Mouse (Mus musculus) erythroblast, embryonic 14.5 days (primary cell): ENCODE results near the gene Olfr46. TPM values are rescaled to one million over a fixed set of nuclear protein-coding genes. Genes with fewer than 3 reads are reported as not detected.
"Not testable (repeated sequence)": the region's sequence is repeated elsewhere in the genome, so short reads cannot be mapped to it uniquely, and the experiment has no call there.

Experiments used
- H3K27me3 ChIP-seq: 2 replicates; pipeline ENCODE4 v1.6.1; 2012; ENCODE audit warnings: inconsistent platforms; ENCODE audit not compliant: control insufficient read depth
- H3K36me3 ChIP-seq: 2 replicates; pipeline ENCODE4 v1.6.1; 2012; ENCODE audit warnings: mild to moderate bottlenecking, inconsistent platforms; ENCODE audit not compliant: control insufficient read depth
- H3K4me1 ChIP-seq: 2 replicates; pipeline ENCODE4 v1.6.1; 2012; ENCODE audit warnings: inconsistent platforms; ENCODE audit not compliant: control insufficient read depth
- H3K4me3 ChIP-seq: replicated peaks from 2 replicates; pipeline ENCODE3; 2012; ENCODE audit warnings: moderate library complexity, mild to moderate bottlenecking, inconsistent platforms
- H3K9me3 ChIP-seq: 2 replicates; pipeline ENCODE4 v1.6.1; 2012; ENCODE audit warnings: low read length, inconsistent platforms, mixed read lengths; ENCODE audit not compliant: control insufficient read depth
- GATA1 ChIP-seq: IDR thresholded peaks from 2 replicates; pipeline ENCODE4 v1.6.1; 2012; ENCODE audit warnings: low read length, inconsistent platforms, mixed read lengths
- TAL1 ChIP-seq: IDR thresholded peaks from 3 replicates; pipeline ENCODE4 v1.6.1; 2012; ENCODE audit warnings: low read length, inconsistent platforms, mixed read lengths
- polyA plus RNA-seq: library from polyadenylated mRNA; stranded (reverse); fragments of >175 nt; gene quantifications from 2 replicates; pipeline ENCODE4 v1.2.3, GENCODE M21; 2012

The Olfr46 gene
- polyA plus RNA-seq = not detected in 2 replicates

DNA sequence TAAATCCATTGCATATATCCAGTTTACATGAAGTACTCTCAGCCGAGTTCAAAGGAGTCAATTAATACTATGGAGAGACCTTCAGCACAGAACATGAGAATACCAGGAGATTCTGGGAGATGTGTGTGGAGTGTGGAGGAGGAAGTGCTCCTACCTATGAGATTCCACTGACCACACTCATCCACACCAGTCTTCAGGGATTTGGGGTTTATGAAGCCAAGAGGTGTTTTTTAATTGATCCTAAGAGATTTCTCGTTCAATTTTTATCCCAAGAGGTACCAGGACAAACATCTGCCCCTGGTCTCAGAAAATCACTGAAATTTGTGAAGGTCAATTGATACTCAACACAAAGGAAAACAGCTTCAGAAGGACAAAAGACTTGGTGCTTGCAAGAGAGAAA, at the start of gene Olfr46:
TSS of gene Olfr46 (plus strand) at position 301 of the 400 bp plus-strand sequence.
- H3K9me3 ChIP-seq, H3K4me3 ChIP-seq, H3K4me1 ChIP-seq, H3K27me3 ChIP-seq, H3K36me3 ChIP-seq: not testable (repeated sequence)

DNA sequence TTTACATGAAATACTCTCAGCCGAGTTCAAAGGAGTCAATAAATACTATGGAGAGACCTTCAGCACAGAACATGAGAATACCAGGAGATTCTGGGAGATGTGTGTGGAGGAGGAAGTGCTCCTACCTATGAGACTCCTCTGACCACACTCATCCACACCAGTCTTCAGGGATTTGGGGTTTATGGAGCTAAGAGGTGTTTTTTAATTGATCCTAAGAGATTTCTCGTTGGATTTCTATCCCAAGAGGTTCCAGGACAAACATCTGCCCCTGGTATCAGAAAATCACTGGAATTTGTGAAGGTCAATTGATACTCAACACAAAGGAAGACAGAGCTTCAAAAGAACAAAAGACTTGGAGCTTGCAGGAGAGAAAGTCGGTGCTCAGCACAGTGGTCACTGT, 33.5 kb upstream of the Olfr46 start, which contains the start of gene Olfr538:
TSS of gene Olfr538 (plus strand) at position 301 of the 400 bp plus-strand sequence.
- H3K9me3 ChIP-seq = peaks cover 6% of the 10 kb centered on the region; the same call in 1 of the 2 replicates
- H3K4me1 ChIP-seq = no peaks in the 10 kb centered on the region
- no peaks in the 10 kb centered on the region for H3K27me3 ChIP-seq
- TF ChIP-seq GATA1 (no peak), TAL1 (no peak)
- H3K36me3 ChIP-seq = no peaks in the 10 kb centered on the region
- no peak within 1 kb of the TSS for H3K4me3 ChIP-seq

DNA sequence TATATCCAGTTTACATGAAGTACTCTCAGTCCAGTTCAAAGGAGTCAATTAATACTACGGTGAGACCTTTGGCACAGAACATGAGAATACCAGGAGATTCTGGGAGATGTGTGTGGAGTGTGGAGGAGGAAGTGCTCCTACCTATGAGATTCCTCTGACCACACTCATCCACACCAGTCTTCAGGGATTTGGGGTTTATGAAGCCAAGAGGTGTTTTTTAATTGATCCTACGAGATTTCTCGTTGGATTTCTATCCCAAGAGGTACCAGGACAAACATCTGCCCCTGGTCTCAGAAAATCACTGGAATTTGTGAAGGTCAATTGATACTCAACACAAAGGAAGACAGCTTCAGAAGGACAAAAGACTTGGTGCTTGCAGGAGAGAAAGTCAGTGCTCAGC, 27.6 kb downstream of the Olfr46 start, which contains the start of gene Olfr61:
TSS of gene Olfr61 (plus strand) at position 301 of the 400 bp plus-strand sequence.
- not testable (repeated sequence) for H3K27me3 ChIP-seq, H3K4me3 ChIP-seq, H3K9me3 ChIP-seq, H3K4me1 ChIP-seq, H3K36me3 ChIP-seq

DNA sequence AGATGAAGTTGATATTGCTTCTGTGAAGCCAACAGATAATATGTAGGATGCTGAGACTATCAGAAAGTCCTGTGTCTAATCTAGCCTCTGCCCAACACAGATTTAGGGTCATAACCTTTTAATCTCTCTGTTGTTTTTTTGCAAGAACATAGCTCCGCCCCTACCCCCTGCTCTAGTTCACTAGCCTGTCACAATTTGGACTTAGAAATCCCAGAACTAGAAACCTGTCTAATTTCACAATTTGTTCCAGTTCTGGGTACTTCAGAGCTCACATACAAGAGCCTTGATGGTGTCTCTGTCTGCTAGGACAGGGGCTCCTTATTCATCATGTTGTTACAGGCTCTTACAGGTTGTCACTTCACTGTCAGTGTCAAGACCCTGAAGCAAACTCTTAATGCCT, 29.5 kb downstream of the Olfr46 start:
- Histone ChIP-seq H3K27me3 (no peaks in the 10 kb centered on the region), H3K4me1 (no peaks in the 10 kb centered on the region), H3K4me3 (no peak overlapping the region), H3K9me3 (no peaks in the 10 kb centered on the region), H3K36me3 (no peaks in the 10 kb centered on the region)
- TF ChIP-seq GATA1 = no peak
- TF ChIP-seq TAL1 = no peak

DNA sequence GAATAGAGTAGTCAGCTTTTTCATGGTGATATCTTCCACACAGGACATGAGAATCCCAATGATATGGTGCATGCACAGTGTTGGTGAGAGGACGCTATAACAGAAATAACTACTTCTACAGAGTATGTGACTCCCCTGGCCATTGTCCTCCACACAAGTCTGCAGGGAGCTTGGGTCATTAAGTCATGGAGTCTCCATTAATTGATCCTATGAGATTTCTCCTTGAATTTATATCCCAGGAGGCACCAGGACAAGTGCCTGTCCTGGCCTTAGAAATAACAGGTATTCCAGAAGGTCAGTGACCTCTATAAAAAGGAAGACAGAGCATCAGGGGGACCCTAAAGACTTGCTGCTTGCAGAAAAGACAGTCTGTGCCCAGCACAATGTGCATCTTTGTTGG, 45.1 kb downstream of the Olfr46 start, which contains the start of gene Olfr53:
TSS of gene Olfr53 (plus strand) at position 301 of the 400 bp plus-strand sequence.
- Histone ChIP-seq H3K27me3 (no peaks in the 10 kb centered on the region), H3K4me3 (no peak within 1 kb of the TSS), H3K36me3 (no peaks in the 10 kb centered on the region), H3K9me3 (no peaks in the 10 kb centered on the region), H3K4me1 (no peaks in the 10 kb centered on the region)
- TF ChIP-seq GATA1 = no peak
- no peak for TF ChIP-seq TAL1

DNA sequence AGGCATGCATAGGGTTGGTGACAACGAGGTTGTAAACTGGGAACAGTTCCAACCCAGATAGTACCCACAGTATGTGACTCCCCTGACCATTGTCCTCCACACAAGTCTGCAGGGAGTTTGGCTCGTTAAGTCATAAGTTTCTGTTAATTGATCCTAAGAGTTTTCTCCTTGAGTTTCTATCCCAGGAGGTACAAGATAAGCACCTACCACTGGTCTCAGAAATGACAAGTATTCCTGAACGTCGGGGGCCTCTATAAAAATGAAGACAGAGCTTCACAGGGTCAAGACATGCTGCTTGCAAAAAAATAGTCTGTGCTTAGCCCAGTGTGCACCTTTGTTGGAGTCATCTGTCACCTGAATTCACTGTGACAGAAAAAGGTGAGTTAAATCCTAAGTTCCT, 58.6 kb downstream of the Olfr46 start, which contains the start of gene Olfr539:
TSS of gene Olfr539 (plus strand) at position 301 of the 400 bp plus-strand sequence.
- Histone ChIP-seq H3K36me3 (no peaks in the 10 kb centered on the region), H3K4me3 (no peak within 1 kb of the TSS), H3K4me1 (no peaks in the 10 kb centered on the region), H3K27me3 (no peaks in the 10 kb centered on the region), H3K9me3 (no peaks in the 10 kb centered on the region)
- TF ChIP-seq TAL1 (no peak), GATA1 (no peak)

Other genes starting within 250 kb of the Olfr46 start
- not detected in 2 replicates for gene Olfr60, start 239.6 kb upstream of the Olfr46 start, polyA plus RNA-seq
- not detected in 2 replicates for gene Olfr530, start 224.9 kb upstream of the Olfr46 start, polyA plus RNA-seq
- not detected in 2 replicates for gene Olfr531, start 198.4 kb upstream of the Olfr46 start, polyA plus RNA-seq
- not detected in 2 replicates for gene Olfr532, start 179.6 kb upstream of the Olfr46 start, polyA plus RNA-seq
- not detected in 2 replicates for gene Olfr533, start 137.9 kb upstream of the Olfr46 start, polyA plus RNA-seq
- gene Olfr535, start 117.1 kb upstream of the Olfr46 start, polyA plus RNA-seq = not detected in 2 replicates
- 0.01 TPM in 1 of 2 replicates, not detected in the other for gene Olfr536, start 93.9 kb upstream of the Olfr46 start, polyA plus RNA-seq
- not detected in 2 replicates for gene Olfr538, start 33.4 kb upstream of the Olfr46 start, polyA plus RNA-seq
- not detected in 2 replicates for gene Olfr61, start 27.7 kb downstream of the Olfr46 start, polyA plus RNA-seq
- gene Olfr53, start 45.2 kb downstream of the Olfr46 start, polyA plus RNA-seq = not detected in 2 replicates
- gene Olfr539, start 58.7 kb downstream of the Olfr46 start, polyA plus RNA-seq = 0.01 TPM in 1 of 2 replicates, not detected in the other
- gene Olfr45, start 80.7 kb downstream of the Olfr46 start, polyA plus RNA-seq = 0.01 TPM in 1 of 2 replicates, not detected in the other
- not detected in 2 replicates for gene Olfr541, start 96.0 kb downstream of the Olfr46 start, polyA plus RNA-seq
- not detected in 2 replicates for gene Cyp2e1, start 162.5 kb downstream of the Olfr46 start, polyA plus RNA-seq
- 0.05 TPM in 1 of 2 replicates, not detected in the other for gene Syce1, start 186.6 kb downstream of the Olfr46 start, polyA plus RNA-seq
- gene Zfp941, start 220.9 kb downstream of the Olfr46 start, polyA plus RNA-seq = not detected in 2 replicates
- 0.06 TPM in 1 of 2 replicates, not detected in the other for gene Urah, start 233.7 kb downstream of the Olfr46 start, polyA plus RNA-seq
- not detected in 2 replicates for gene Scgb1c1, start 244.3 kb downstream of the Olfr46 start, polyA plus RNA-seq
- not detected in 2 replicates for gene Odf3, start 246.5 kb downstream of the Olfr46 start, polyA plus RNA-seq